Mouse (Mus musculus) CD8-positive naive resting alpha-beta T cell, adult 2 months (primary cell): Measurements from ENCODE around the gene Lhx8.

Experiments
- DNase-seq, 2 experiments: peaks; one replicate each; pipeline ENCODE4 v3.0.0; 2022; ENCODE audit warnings: low read depth in 2 of 2, low spot score in 2 of 2

Lhx8 gene

DNA sequence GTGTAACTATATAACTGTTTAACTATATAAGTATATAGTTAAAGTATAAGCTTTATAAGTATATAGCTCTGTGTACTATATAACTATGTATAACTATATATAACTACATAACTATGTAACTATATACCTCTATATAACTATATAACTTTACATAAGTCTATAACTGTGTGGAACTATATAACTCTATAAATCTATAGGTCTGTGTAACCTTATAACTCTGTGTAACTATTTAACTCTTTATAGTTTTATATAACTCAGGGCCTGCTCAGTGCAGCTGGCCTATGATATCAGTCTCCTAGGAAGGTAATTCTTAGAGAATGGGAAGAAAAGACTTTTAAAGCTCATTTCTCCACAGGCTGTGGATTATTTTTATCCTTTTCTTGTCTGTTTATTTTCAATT, 73.1 kb downstream of the Lhx8 start:
- DNase-seq, result no peak
